Mouse (Mus musculus): ENCODE data around the gene Gm20721. TPM values are rescaled to one million over a fixed set of nuclear protein-coding genes. Genes with fewer than 3 reads are reported as not detected.
"Not testable (repeated sequence)": the region's sequence is repeated elsewhere in the genome, so short reads cannot be mapped to it uniquely, and the experiment has no call there.

The Gm20721 gene
- polyA plus RNA-seq, 1 experiment from 2014 or later = 11.1 TPM

DNA sequence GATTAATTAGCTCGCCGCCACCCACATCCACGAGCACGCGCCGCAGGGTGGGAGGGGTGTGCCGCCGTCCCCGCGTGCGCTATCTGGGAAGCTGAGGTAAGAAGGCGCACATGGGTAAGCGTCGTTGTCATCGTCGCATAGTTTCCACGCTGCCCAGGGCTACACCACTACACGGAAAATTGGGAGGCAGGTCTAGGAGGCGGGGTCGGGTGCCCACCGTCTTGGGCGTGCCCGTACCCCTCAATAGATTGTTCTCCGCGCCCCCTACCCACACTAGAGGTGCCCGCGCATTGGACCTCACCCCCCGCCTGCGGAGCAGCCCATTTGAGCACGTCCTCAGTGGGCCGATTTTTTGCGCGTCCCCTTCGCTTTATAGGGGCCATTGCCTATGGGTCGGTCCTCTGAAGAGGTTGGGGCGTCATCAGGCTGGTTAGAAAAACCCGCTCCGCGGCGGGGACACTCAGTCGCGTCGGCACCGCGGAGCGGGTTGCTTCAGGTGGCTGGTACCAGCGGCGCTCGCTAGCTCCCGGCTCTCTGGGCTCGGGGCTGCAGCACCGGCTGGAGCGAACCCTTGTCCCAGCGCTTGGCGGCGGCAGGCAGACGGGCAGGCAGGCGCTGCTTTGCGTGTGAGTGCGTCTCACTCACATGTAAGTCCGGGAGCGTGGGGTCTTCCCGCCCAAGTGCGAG lies 19.1 kb downstream of the Gm20721 start:
- Histone ChIP-seq H3K27ac (ENCODE audit: low read length) (peak overlapping the region; percentile 68), H3K4me3 (ENCODE audit: low read depth, low read length) (peak overlapping the region; percentile 98), H3K9ac (ENCODE audit: low read depth, low read length) (peak overlapping the region; percentile 51), H3K4me1 (ENCODE audit: control insufficient read depth, insufficient read depth, low read length) (peaks cover 25% of the 10 kb centered on the region), H3K9me3 (replicated peaks; ENCODE audit: control insufficient read depth, low read length, poor library complexity, severe bottlenecking) (no peaks in the 10 kb centered on the region; the same call in 1 of the 2 replicates), H3K36me3 (ENCODE audit: control insufficient read depth, insufficient read depth, low read length) (no peaks in the 10 kb centered on the region), H3K27me3 (ENCODE audit: control insufficient read depth, insufficient read depth, low read depth, low read length) (no peaks in the 10 kb centered on the region), H3K4me2 (ENCODE audit: low read length) (peak overlapping the region; percentile 83)
- peak; percentile 72 for ATAC-seq
- WGBS = 53% methylated on average over 64 of the region's 64 CpGs

DNA sequence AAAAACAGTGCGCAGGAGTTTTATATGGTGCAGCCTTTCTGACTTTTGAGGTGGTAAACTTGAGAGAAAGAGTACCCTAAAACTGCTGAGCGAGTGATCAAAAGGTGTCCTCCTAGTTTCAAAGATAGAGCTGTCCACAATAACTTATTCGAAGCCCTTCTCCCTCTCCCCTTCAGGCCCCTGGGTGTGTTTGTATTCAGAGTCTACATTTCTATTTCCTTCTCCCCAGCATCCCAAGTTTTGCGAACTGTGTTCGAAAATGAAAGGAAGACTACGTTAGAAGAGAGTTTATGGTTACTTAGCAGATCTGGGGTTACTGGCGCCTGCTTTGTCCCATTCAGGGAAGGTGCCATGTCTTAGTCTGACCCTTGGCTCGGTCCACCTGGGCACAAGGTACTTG lies 20.0 kb downstream of the Gm20721 start:
- H3K27me3 ChIP-seq (ENCODE audit: control insufficient read depth, insufficient read depth, low read depth, low read length) = no peaks in the 10 kb centered on the region
- no peaks in the 10 kb centered on the region; the same call in 1 of the 2 replicates for H3K9me3 ChIP-seq (replicated peaks; ENCODE audit: control insufficient read depth, low read length, poor library complexity, severe bottlenecking)
- no peak overlapping the region for H3K9ac ChIP-seq (ENCODE audit: low read depth, low read length)
- peak overlapping the region; percentile 98 for H3K4me3 ChIP-seq (ENCODE audit: low read depth, low read length)
- WGBS = 63% methylated on average over 8 of the region's 8 CpGs
- H3K27ac ChIP-seq (ENCODE audit: low read length) = no peak overlapping the region
- ATAC-seq = no peak
- H3K4me1 ChIP-seq (ENCODE audit: control insufficient read depth, insufficient read depth, low read length) = peaks cover 15% of the 10 kb centered on the region
- H3K4me2 ChIP-seq (ENCODE audit: low read length) = peak overlapping the region; percentile 83
- H3K36me3 ChIP-seq (ENCODE audit: control insufficient read depth, insufficient read depth, low read length) = no peaks in the 10 kb centered on the region

DNA sequence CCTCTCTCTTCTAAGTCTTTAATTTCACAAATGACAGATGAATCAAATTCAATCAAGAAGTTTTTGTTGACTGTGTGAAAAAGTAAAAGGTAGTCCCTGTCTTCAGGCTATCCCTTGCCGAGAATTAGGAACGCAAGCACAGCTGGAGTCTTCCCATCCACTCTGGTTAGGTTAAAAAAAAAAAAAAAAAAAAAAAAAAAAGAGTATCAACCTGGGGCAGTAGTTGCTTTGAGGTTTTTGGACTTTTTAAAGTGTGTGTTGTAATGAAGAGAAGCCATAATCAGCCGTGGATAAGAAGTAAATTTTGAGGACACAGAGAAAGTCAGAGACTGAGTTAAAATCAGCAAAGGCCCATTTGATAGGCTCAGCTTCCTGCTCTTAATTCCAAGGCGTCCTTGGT lies 20.5 kb downstream of the Gm20721 start:
- WGBS = 61% methylated on average over 4 of the region's 4 CpGs
- Histone ChIP-seq H3K4me3 (ENCODE audit: low read depth, low read length) (no peak overlapping the region), H3K27ac (ENCODE audit: low read length) (no peak overlapping the region), H3K9ac (ENCODE audit: low read depth, low read length) (no peak overlapping the region), H3K4me2 (ENCODE audit: low read length) (no peak overlapping the region), H3K9me3 (replicated peaks; ENCODE audit: control insufficient read depth, low read length, poor library complexity, severe bottlenecking) (no peaks in the 10 kb centered on the region; the same call in 1 of the 2 replicates), H3K27me3 (ENCODE audit: control insufficient read depth, insufficient read depth, low read depth, low read length) (no peaks in the 10 kb centered on the region), H3K4me1 (ENCODE audit: control insufficient read depth, insufficient read depth, low read length) (peaks cover 13% of the 10 kb centered on the region), H3K36me3 (ENCODE audit: control insufficient read depth, insufficient read depth, low read length) (no peaks in the 10 kb centered on the region)
- no peak for ATAC-seq

DNA sequence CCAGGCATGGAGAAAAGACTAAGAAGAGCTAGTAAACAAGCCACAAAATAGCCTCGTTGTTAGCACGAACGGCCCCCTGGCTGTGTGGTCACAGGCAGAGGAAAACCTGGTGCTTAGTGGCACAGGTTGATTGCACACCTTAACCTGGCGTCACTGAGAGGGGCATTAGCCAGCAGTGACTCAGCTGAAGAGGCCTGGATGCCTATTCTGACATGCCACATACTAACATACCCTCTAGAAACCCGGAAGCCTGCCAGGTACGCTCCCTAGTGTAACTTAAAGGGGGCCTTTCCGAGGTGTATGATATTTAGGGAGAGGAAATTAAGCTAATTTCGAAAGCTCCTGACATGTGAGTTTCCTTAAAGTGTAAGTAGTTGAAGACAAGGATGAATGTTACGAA lies 29.9 kb downstream of the Gm20721 start:
- Histone ChIP-seq H3K9me3 (replicated peaks; ENCODE audit: control insufficient read depth, low read length, poor library complexity, severe bottlenecking) (no peaks in the 10 kb centered on the region), H3K4me3 (ENCODE audit: low read depth, low read length) (no peak overlapping the region), H3K4me2 (ENCODE audit: low read length) (no peak overlapping the region), H3K36me3 (ENCODE audit: control insufficient read depth, insufficient read depth, low read length) (no peaks in the 10 kb centered on the region), H3K27me3 (ENCODE audit: control insufficient read depth, insufficient read depth, low read depth, low read length) (no peaks in the 10 kb centered on the region), H3K4me1 (ENCODE audit: control insufficient read depth, insufficient read depth, low read length) (no peaks in the 10 kb centered on the region), H3K9ac (ENCODE audit: low read depth, low read length) (no peak overlapping the region), H3K27ac (ENCODE audit: low read length) (no peak overlapping the region)
- WGBS = 92% methylated on average over 9 of the region's 9 CpGs
- ATAC-seq = no peak

DNA sequence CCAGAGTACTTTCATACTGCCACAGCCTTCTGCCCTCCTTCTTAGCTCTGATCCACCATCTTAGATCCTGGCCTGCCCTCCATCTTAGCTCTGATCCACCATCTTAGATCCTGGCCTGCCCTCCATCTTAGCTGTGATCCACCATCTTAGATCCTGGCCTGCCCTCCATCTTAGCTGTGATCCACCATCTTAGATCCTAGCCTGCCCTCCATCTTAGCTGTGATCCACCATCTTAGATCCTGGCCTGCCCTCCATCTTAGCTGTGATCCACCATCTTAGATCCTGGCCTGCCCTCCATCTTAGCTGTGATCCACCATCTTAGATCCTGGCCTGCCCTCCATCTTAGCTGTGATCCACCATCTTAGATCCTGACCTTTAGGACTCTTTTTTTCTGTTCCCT lies 31.1 kb downstream of the Gm20721 start:
- H3K9me3 ChIP-seq (replicated peaks; ENCODE audit: control insufficient read depth, low read length, poor library complexity, severe bottlenecking); H3K4me2 ChIP-seq (ENCODE audit: low read length); H3K9ac ChIP-seq (ENCODE audit: low read depth, low read length); H3K4me3 ChIP-seq (ENCODE audit: low read depth, low read length); H3K27ac ChIP-seq (ENCODE audit: low read length); H3K36me3 ChIP-seq (ENCODE audit: control insufficient read depth, insufficient read depth, low read length); ATAC-seq; H3K27me3 ChIP-seq (ENCODE audit: control insufficient read depth, insufficient read depth, low read depth, low read length); H3K4me1 ChIP-seq (ENCODE audit: control insufficient read depth, insufficient read depth, low read length): not testable (repeated sequence)

DNA sequence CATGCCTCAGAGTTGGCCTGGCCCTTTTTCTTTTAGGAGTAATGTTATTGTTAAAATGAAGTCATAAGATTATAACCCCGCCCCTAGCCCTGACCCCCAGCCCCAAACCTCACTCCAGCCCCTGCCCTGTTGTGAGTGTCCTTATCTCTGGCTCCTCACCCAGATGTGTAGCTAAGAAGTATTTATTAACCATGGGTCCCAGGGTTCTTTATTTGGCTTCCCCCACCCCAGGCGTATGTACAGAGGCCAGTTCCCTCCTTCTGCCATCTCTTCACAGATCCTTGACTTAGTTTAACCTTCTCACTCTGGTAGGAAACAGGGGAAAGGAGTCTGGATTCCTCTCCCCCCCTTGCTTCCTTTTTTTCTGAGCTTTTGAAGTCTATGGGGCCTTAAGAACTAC lies 33.9 kb downstream of the Gm20721 start:
- ATAC-seq = peak; percentile 59; the same call in 1 of the 2 replicates
- Histone ChIP-seq H3K4me2 (ENCODE audit: low read length) (no peak overlapping the region), H3K27ac (ENCODE audit: low read length) (no peak overlapping the region), H3K9me3 (replicated peaks; ENCODE audit: control insufficient read depth, low read length, poor library complexity, severe bottlenecking) (no peaks in the 10 kb centered on the region), H3K9ac (ENCODE audit: low read depth, low read length) (no peak overlapping the region), H3K27me3 (ENCODE audit: control insufficient read depth, insufficient read depth, low read depth, low read length) (no peaks in the 10 kb centered on the region), H3K36me3 (ENCODE audit: control insufficient read depth, insufficient read depth, low read length) (no peaks in the 10 kb centered on the region), H3K4me1 (ENCODE audit: control insufficient read depth, insufficient read depth, low read length) (no peaks in the 10 kb centered on the region), H3K4me3 (ENCODE audit: low read depth, low read length) (no peak overlapping the region)
- WGBS = 73% methylated on average over 2 of the region's 2 CpGs

DNA sequence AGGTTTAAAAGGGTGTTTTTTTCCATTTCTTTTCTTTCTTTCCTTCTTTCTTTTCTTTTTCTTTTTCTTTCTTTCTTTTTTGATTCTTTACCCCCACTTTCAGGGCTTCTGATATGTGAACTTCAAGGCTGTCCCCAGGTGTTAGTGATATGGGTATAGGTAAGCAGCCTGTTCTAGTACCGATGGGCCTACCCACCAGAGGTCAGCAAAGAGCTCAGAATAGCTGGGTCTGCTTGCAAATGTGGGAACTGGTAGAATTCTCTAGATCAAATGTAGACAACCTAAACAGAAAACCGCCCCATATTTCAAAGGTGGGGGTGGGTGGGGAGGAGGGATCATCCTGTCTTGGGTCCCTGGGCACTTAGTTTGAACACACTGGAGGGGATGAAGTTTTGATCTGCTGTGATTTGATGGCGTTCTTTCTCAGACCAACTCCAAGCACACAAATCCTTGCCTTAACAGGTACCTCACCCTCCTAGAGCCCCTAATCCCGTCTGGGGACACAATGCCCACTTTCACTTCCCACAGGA lies 34.3 kb downstream of the Gm20721 start:
- H3K9ac ChIP-seq (ENCODE audit: low read depth, low read length) = no peak overlapping the region
- H3K36me3 ChIP-seq (ENCODE audit: control insufficient read depth, insufficient read depth, low read length) = no peaks in the 10 kb centered on the region
- WGBS = 29% methylated on average over 4 of the region's 4 CpGs
- H3K4me1 ChIP-seq (ENCODE audit: control insufficient read depth, insufficient read depth, low read length) = no peaks in the 10 kb centered on the region
- no peak overlapping the region for H3K4me3 ChIP-seq (ENCODE audit: low read depth, low read length)
- peak; percentile 83 for ATAC-seq
- H3K4me2 ChIP-seq (ENCODE audit: low read length) = no peak overlapping the region
- H3K9me3 ChIP-seq (replicated peaks; ENCODE audit: control insufficient read depth, low read length, poor library complexity, severe bottlenecking) = no peaks in the 10 kb centered on the region
- H3K27me3 ChIP-seq (ENCODE audit: control insufficient read depth, insufficient read depth, low read depth, low read length) = no peaks in the 10 kb centered on the region
- H3K27ac ChIP-seq (ENCODE audit: low read length) = no peak overlapping the region

DNA sequence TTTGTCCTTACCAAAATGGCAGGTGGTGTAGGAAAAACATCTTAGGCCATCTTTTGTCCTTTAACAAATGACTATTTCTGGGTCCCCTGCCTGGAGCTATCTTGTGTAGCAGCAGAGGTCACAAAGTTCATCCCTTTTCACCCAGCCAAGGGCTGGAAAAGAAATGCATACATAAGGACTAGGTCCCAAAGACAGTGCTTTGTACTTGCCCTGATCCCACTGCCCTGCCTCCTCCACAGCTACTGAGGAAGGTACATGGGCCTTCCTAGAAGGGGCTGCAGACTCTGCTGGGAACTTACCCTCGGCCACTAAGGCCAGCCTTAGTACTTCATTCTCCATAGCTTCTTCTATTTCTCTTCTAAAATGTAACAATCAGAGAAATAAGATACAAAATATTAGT lies 34.9 kb downstream of the Gm20721 start:
- Histone ChIP-seq H3K27ac (ENCODE audit: low read length) (no peak overlapping the region), H3K36me3 (ENCODE audit: control insufficient read depth, insufficient read depth, low read length) (no peaks in the 10 kb centered on the region), H3K9me3 (replicated peaks; ENCODE audit: control insufficient read depth, low read length, poor library complexity, severe bottlenecking) (no peaks in the 10 kb centered on the region), H3K27me3 (ENCODE audit: control insufficient read depth, insufficient read depth, low read depth, low read length) (no peaks in the 10 kb centered on the region), H3K9ac (ENCODE audit: low read depth, low read length) (no peak overlapping the region), H3K4me1 (ENCODE audit: control insufficient read depth, insufficient read depth, low read length) (no peaks in the 10 kb centered on the region), H3K4me2 (ENCODE audit: low read length) (no peak overlapping the region), H3K4me3 (ENCODE audit: low read depth, low read length) (no peak overlapping the region)
- peak; percentile 21; the same call in 1 of the 2 replicates for ATAC-seq
- 55% methylated on average over 1 of the region's 1 CpGs for WGBS

DNA sequence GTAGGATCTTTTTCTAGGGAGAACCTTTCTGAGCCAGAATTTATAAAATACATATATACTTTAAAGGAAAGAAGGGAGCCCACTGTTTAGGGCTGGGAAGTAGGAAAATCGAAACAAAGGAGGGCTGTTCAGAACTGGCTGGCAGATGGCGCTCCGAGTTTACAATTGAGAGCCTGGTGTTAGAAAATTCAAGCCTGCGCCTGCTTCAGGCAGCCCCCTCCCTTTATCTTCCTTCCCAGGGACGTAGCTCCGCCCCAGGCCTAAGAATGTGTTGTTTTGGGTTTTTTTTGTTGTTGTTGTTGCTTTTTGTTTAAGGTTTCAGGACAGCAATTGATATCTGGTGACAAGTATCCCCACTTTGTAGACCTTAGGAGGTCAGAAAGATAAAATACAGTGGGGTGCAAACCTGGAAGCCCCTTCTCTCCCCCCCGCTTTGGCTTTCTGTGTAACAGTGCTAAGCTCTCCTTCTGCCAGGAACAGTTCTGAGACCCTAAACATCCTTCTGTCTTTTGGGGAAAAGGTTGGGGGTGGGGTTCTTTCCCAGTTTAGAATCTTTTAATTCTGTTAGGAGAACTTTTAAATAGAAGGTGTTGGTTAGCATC lies 35.5 kb downstream of the Gm20721 start:
- ATAC-seq = peak; percentile 81
- Histone ChIP-seq H3K9ac (ENCODE audit: low read depth, low read length) (no peak overlapping the region), H3K4me2 (ENCODE audit: low read length) (no peak overlapping the region), H3K9me3 (replicated peaks; ENCODE audit: control insufficient read depth, low read length, poor library complexity, severe bottlenecking) (no peaks in the 10 kb centered on the region), H3K27me3 (ENCODE audit: control insufficient read depth, insufficient read depth, low read depth, low read length) (no peaks in the 10 kb centered on the region), H3K36me3 (ENCODE audit: control insufficient read depth, insufficient read depth, low read length) (no peaks in the 10 kb centered on the region), H3K4me1 (ENCODE audit: control insufficient read depth, insufficient read depth, low read length) (no peaks in the 10 kb centered on the region), H3K27ac (ENCODE audit: low read length) (no peak overlapping the region), H3K4me3 (ENCODE audit: low read depth, low read length) (no peak overlapping the region)
- WGBS = 14% methylated on average over 7 of the region's 7 CpGs
